Mouse (Mus musculus): ENCODE measurements around the gene Xbp1. TPM values are rescaled to one million over a fixed set of nuclear protein-coding genes. Genes with fewer than 3 reads are reported as not detected.
A peak's percentile ranks its signal among the peaks of the same experiment; 100 is the strongest.

The Xbp1 gene
- total and polyA plus RNA-seq, 3 experiments = 111 to 133 (median 131) TPM

DNA sequence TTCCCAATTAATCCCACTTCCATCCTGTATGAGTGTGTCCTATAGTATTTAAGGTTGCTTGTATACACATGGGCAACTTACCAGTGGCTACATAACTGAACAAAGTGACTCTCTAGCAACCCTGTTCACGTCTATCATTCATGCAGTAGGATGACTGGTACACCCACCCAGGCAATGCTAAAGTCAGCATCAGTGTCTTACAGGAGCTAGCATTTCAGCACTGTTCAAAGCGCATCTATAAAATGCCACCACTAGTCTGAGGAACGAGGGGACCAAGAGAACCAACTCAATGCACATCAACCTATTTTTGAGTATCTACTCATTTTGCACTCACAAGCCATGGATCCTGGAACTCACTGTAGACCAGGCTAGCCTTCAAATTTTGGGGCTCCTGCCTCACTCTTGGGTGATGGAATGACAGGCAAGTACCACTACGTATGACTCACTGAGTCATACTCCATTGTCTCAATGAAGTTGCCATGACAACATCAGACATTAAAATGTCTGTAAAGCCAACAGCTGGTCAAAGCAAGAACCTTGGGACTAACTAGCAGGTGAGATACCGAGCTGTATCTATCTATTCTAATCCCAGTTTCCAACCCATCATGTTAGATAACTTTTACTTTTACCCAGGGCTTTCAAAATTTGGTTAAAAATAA is 7.5 kb downstream of the Xbp1 start:
- in situ Hi-C loops (cut with MboI; ENCODE audit: low pct_ligation_motif_present, low pct_unique_long_range_greater_than_20kb, low sequenced_read_pairs) = no loop called here
- dilution Hi-C loops (cut with MboI; ENCODE audit: extremely low pct_ligation_motif_present, extremely low pct_unique_long_range_greater_than_20kb, low sequenced_read_pairs) = no loop called here
- Histone ChIP-seq H3K36me3 (replicated peaks in 1 of 2; ENCODE audit: control insufficient read depth in 1 of 2, insufficient read depth in 1 of 2, low read length in 1 of 2) (peaks cover 77 to 99% of the 10 kb centered on the region in 2 experiments), H3K9ac (ENCODE audit: insufficient read depth, low read depth) (no peak overlapping the region), H3K4me2 (ENCODE audit: insufficient read depth, low read depth, poor library complexity, severe bottlenecking) (no peak overlapping the region), H3K79me2 (replicated peaks; ENCODE audit: control insufficient read depth, extremely low read depth, insufficient read depth, poor library complexity, severe bottlenecking) (peaks cover 21% of the 10 kb centered on the region), H3K27me3 (replicated peaks) (no peaks in the 10 kb centered on the region), H3K9me3 (replicated peaks; ENCODE audit: low read length) (no peaks in the 10 kb centered on the region), H3K4me3 (replicated peaks in 1 of 3; ENCODE audit: low read depth in 2 of 3, low read length in 2 of 3, poor library complexity in 1 of 3) (no peak overlapping the region), H3K27ac (ENCODE audit: insufficient read depth, low read depth) (peak overlapping the region; percentile 24; the same call in 1 of the 2 replicates), H3K4me1 (ENCODE audit: control insufficient read depth in 1 of 2, insufficient read depth in 2 of 2) (peaks cover 14 to 47% of the 10 kb centered on the region in 2 experiments)
- TF ChIP-seq POLR2A (IDR thresholded peaks at IDR 0.05; ENCODE audit: low read depth, low read length) = peak; percentile 21
- peak; percentile 28; the same call in 1 of the 2 replicates for TF ChIP-seq ZMIZ1 (IDR thresholded peaks at IDR 0.05; ENCODE audit: low read depth, low read length)
- TF ChIP-seq ZKSCAN1 (IDR thresholded peaks at IDR 0.05; ENCODE audit: borderline replicate concordance, low read depth, low read length) = no peak
- no peak for DNase-seq (ENCODE audit: extremely low read depth)

GRCm38 (mm10) chr11:5528841-5529240 is 8.4 kb downstream of the Xbp1 start:
- dilution Hi-C loops (cut with MboI; ENCODE audit: extremely low pct_ligation_motif_present, extremely low pct_unique_long_range_greater_than_20kb, low sequenced_read_pairs) = no loop called here
- no peak for TF ChIP-seq JUN (IDR thresholded peaks at IDR 0.05; ENCODE audit: insufficient read depth, low read depth, low read length)
- no peak for TF ChIP-seq ZMIZ1 (IDR thresholded peaks at IDR 0.05; ENCODE audit: low read depth, low read length)
- no peak for TF ChIP-seq SIN3A (IDR thresholded peaks at IDR 0.05; ENCODE audit: low read length)
- no peak for TF ChIP-seq TCF12 (IDR thresholded peaks at IDR 0.05; ENCODE audit: low read depth, low read length)
- no peak for TF ChIP-seq ELF1 (IDR thresholded peaks at IDR 0.05; ENCODE audit: low read depth, low read length)
- no peak for TF ChIP-seq CHD1 (IDR thresholded peaks at IDR 0.05; ENCODE audit: low read depth, low read length)
- TF ChIP-seq MEF2A (IDR thresholded peaks at IDR 0.05; ENCODE audit: borderline replicate concordance, low read depth, low read length) = no peak
- no peak; the same call in 1 of the 2 replicates for TF ChIP-seq POLR2A (IDR thresholded peaks at IDR 0.05; ENCODE audit: low read depth, low read length)
- TF ChIP-seq SMC3 (IDR thresholded peaks at IDR 0.05; ENCODE audit: low read depth, low read length) = no peak
- TF ChIP-seq PAX5 (IDR thresholded peaks at IDR 0.05; ENCODE audit: low read length) = no peak
- TF ChIP-seq E2F4 (IDR thresholded peaks at IDR 0.05; ENCODE audit: insufficient replicate concordance, low read depth, low read length) = no peak
- TF ChIP-seq UBTF (IDR thresholded peaks at IDR 0.05; ENCODE audit: low read depth, low read length) = no peak
- no peak for TF ChIP-seq NELFE (IDR thresholded peaks at IDR 0.05; ENCODE audit: low read depth, low read length)
- TF ChIP-seq EP300 (IDR thresholded peaks at IDR 0.05; ENCODE audit: low read length) = no peak
- TF ChIP-seq TBP (conservative IDR thresholded peaks at IDR 0.05; ENCODE audit: low read depth, low read length) = no peak
- TF ChIP-seq ETS1 (conservative IDR thresholded peaks at IDR 0.05; ENCODE audit: low read depth, low read length) = no peak
- no peak for TF ChIP-seq ZKSCAN1 (IDR thresholded peaks at IDR 0.05; ENCODE audit: borderline replicate concordance, low read depth, low read length)
- no peak overlapping the region for H3K4me3 ChIP-seq (replicated peaks in 1 of 3; ENCODE audit: low read depth in 2 of 3, low read length in 2 of 3, poor library complexity in 1 of 3)
- H3K9me3 ChIP-seq (replicated peaks; ENCODE audit: low read length) = no peaks in the 10 kb centered on the region
- H3K4me2 ChIP-seq (ENCODE audit: insufficient read depth, low read depth, poor library complexity, severe bottlenecking) = no peak overlapping the region
- H3K9ac ChIP-seq (ENCODE audit: insufficient read depth, low read depth) = no peak overlapping the region
- peaks cover 13% of the 10 kb centered on the region for H3K79me2 ChIP-seq (replicated peaks; ENCODE audit: control insufficient read depth, extremely low read depth, insufficient read depth, poor library complexity, severe bottlenecking)
- peaks cover 8 to 38% of the 10 kb centered on the region in 2 experiments for H3K4me1 ChIP-seq (ENCODE audit: control insufficient read depth in 1 of 2, insufficient read depth in 2 of 2)
- DNase-seq (ENCODE audit: extremely low read depth) = no peak
- H3K27ac ChIP-seq (ENCODE audit: insufficient read depth, low read depth) = no peak overlapping the region
- in situ Hi-C loops (cut with MboI; ENCODE audit: low pct_ligation_motif_present, low pct_unique_long_range_greater_than_20kb, low sequenced_read_pairs) = no loop called here
- H3K36me3 ChIP-seq (replicated peaks in 1 of 2; ENCODE audit: control insufficient read depth in 1 of 2, insufficient read depth in 1 of 2, low read length in 1 of 2) = peaks cover 77 to 99% of the 10 kb centered on the region in 2 experiments
- no peaks in the 10 kb centered on the region for H3K27me3 ChIP-seq (replicated peaks)
